Mouse (Mus musculus) hindbrain, embryonic 14.5 days (tissue): Measurements from ENCODE around the gene Stx7. TPM values are rescaled to one million over a fixed set of nuclear protein-coding genes. Genes with fewer than 3 reads are reported as not detected.
"Not testable (repeated sequence)": the region's sequence is repeated elsewhere in the genome, so short reads cannot be mapped to it uniquely, and the experiment has no call there.

Source experiments
- ATAC-seq: fragments of 200-750 bp; cut with Nextera tagmentation; 2 replicates; pipeline ENCODE4 v1.8.0; 2017; ENCODE audit warnings: moderate number of reproducible peaks, mild to moderate bottlenecking, moderate TSS enrichment, moderate library complexity; ENCODE audit not compliant: low FRiP score
- DNase-seq: peaks from one replicate; pipeline ENCODE4 v3.0.0-alpha.2; 2015; ENCODE audit warnings: low spot score
- H3K27ac ChIP-seq: fragments of 300-500 bp; sonication (generic); 2 replicates; pipeline ENCODE4 v1.5.1; 2014; ENCODE audit warnings: mild to moderate bottlenecking, moderate library complexity
- H3K27me3 ChIP-seq: fragments of 300-500 bp; sonication (generic); 2 replicates; pipeline ENCODE4 v1.6.1; 2014; ENCODE audit warnings: mild to moderate bottlenecking, low read length, mixed read lengths; ENCODE audit not compliant: control insufficient read depth, insufficient read depth
- H3K36me3 ChIP-seq: fragments of 300-500 bp; sonication (generic); replicated peaks from 2 replicates; pipeline ENCODE4 v1.6.1; 2014; ENCODE audit not compliant: control insufficient read depth, insufficient read depth
- H3K4me1 ChIP-seq: fragments of 300-500 bp; sonication (generic); replicated peaks from 2 replicates; pipeline ENCODE4 v1.6.1; 2014; ENCODE audit warnings: antibody characterized with exemption, low read length, mixed read lengths; ENCODE audit not compliant: control insufficient read depth, insufficient read depth
- H3K4me2 ChIP-seq: fragments of 300-500 bp; sonication (generic); replicated peaks from 2 replicates; pipeline ENCODE4 v1.6.1; 2014; ENCODE audit warnings: mild to moderate bottlenecking, moderate library complexity
- H3K4me3 ChIP-seq: fragments of 300-500 bp; sonication (generic); replicated peaks from 2 replicates; pipeline ENCODE4 v1.5.1; 2014; ENCODE audit warnings: mild to moderate bottlenecking, low read length
- H3K9ac ChIP-seq: fragments of 300-500 bp; sonication (generic); 2 replicates; pipeline ENCODE4 v1.6.1; 2014
- H3K9me3 ChIP-seq: fragments of 300-500 bp; sonication (generic); 2 replicates; pipeline ENCODE4 v1.6.1; 2016; ENCODE audit warnings: low read length; ENCODE audit not compliant: control insufficient read depth
- WGBS: fragments of 180-500 bp; shearing (Covaris S2); extraction: QIAGEN DNeasy Blood & Tissue Kit; methylation state at CpG from one replicate; pipeline ENCODE4 v1.1.7; 2014; 5-methylcytosine and 5-hydroxymethylcytosine counted together
- polyA plus RNA-seq: library from polyadenylated mRNA; unstranded; fragments of >200 nt; fragmentation: Nextera tagmentation; extraction: Ambion mirVana; gene quantifications from 2 replicates; pipeline ENCODE4 v1.2.1, GENCODE M21; 2014

Stx7 gene
- 355 and 384 TPM in 2 replicates for polyA plus RNA-seq

- no peaks in the 10 kb centered on the region for H3K27me3 ChIP-seq
- H3K27ac ChIP-seq = peak within 1 kb of the TSS; percentile 83
- DNase-seq (peak; percentile 92), ATAC-seq (peak; percentile 98)
- 0 out of 2 replicates have a peak, but pooled peaks cover 6% of the 10 kb centered on the region for H3K36me3 ChIP-seq
- H3K4me1 ChIP-seq = peaks cover 24% of the 10 kb centered on the region
- H3K4me2 ChIP-seq = peak within 1 kb of the TSS; percentile 70
- peak within 1 kb of the TSS; percentile 93 for H3K4me3 ChIP-seq
- peak within 1 kb of the TSS; percentile 92 for H3K9ac ChIP-seq
- under 1% methylated on average over 42 of the region's 45 CpGs for WGBS
- H3K9me3 ChIP-seq = no peaks in the 10 kb centered on the region
Measured at GRCm38 (mm10) chr10:24149135-24149781, at the start of gene Stx7. Gene Stx7 (plus strand): TSS chr10:24149302.

- ATAC-seq, H3K4me3 ChIP-seq, DNase-seq, H3K9me3 ChIP-seq, H3K27me3 ChIP-seq, H3K4me2 ChIP-seq, H3K36me3 ChIP-seq, H3K27ac ChIP-seq, H3K9ac ChIP-seq, H3K4me1 ChIP-seq: not testable (repeated sequence)
- 91% methylated on average over 1 of the region's 3 CpGs for WGBS
Measured at GRCm38 (mm10) chr10:24101812-24102211, 47.3 kb upstream of the Stx7 start, which contains the start of gene Taar8c. Gene Taar8c (minus strand): TSS chr10:24101912.

- WGBS = 48% methylated on average over 1 of the region's 1 CpGs
Measured at GRCm38 (mm10) chr10:24103299-24103698, 45.8 kb upstream of the Stx7 start.

GRCm38 (mm10) chr10:24107747-24108146 is 41.4 kb upstream of the Stx7 start:
- H3K27me3 ChIP-seq = no peaks in the 10 kb centered on the region
- DNase-seq (no peak), ATAC-seq (no peak)
- H3K36me3 ChIP-seq = no peaks in the 10 kb centered on the region
- no peak overlapping the region for H3K4me3 ChIP-seq
- H3K9me3 ChIP-seq = no peaks in the 10 kb centered on the region
- H3K9ac ChIP-seq = no peak overlapping the region
- no peaks in the 10 kb centered on the region for H3K4me1 ChIP-seq
- no peak overlapping the region for H3K4me2 ChIP-seq
- H3K27ac ChIP-seq = no peak overlapping the region
- 67% methylated on average over 5 of the region's 5 CpGs for WGBS

More at GRCm38 (mm10) chr10:24103299-24103698, 45.8 kb upstream of the Stx7 start:
- H3K9me3 ChIP-seq, DNase-seq, ATAC-seq, H3K9ac ChIP-seq, H3K36me3 ChIP-seq, H3K4me2 ChIP-seq, H3K27me3 ChIP-seq, H3K4me3 ChIP-seq, H3K27ac ChIP-seq, H3K4me1 ChIP-seq: not testable (repeated sequence)

- ATAC-seq (no peak), DNase-seq (no peak)
Measured at GRCm38 (mm10) chr10:24108236-24108635, 40.9 kb upstream of the Stx7 start.

GRCm38 (mm10) chr10:24109434-24109833 is 39.7 kb upstream of the Stx7 start, which contains the start of gene Taar9:
Gene Taar9 (minus strand): TSS chr10:24109534.
- not testable (repeated sequence) for H3K27ac ChIP-seq, H3K36me3 ChIP-seq, ATAC-seq, H3K4me3 ChIP-seq, DNase-seq, H3K4me2 ChIP-seq, H3K9ac ChIP-seq, H3K27me3 ChIP-seq, H3K4me1 ChIP-seq, H3K9me3 ChIP-seq
- 87% methylated on average over 8 of the region's 8 CpGs for WGBS

More at GRCm38 (mm10) chr10:24108236-24108635, 40.9 kb upstream of the Stx7 start:
- H3K36me3 ChIP-seq = no peaks in the 10 kb centered on the region
- no peak overlapping the region for H3K4me3 ChIP-seq
- 62% methylated on average over 3 of the region's 3 CpGs for WGBS
- no peaks in the 10 kb centered on the region for H3K9me3 ChIP-seq
- H3K27me3 ChIP-seq = no peaks in the 10 kb centered on the region
- no peaks in the 10 kb centered on the region for H3K4me1 ChIP-seq
- H3K9ac ChIP-seq = no peak overlapping the region
- no peak overlapping the region for H3K4me2 ChIP-seq
- no peak overlapping the region for H3K27ac ChIP-seq

- peak; percentile 79 for DNase-seq
- WGBS = 57% methylated on average over 6 of the region's 6 CpGs
Measured at GRCm38 (mm10) chr10:24111116-24111778, 37.9 kb upstream of the Stx7 start.

GRCm38 (mm10) chr10:24131451-24132262 is 17.4 kb upstream of the Stx7 start:
- no peak overlapping the region for H3K4me3 ChIP-seq
- WGBS = 31% methylated on average over 9 of the region's 9 CpGs
- no peaks in the 10 kb centered on the region for H3K9me3 ChIP-seq
- no peaks in the 10 kb centered on the region for H3K4me1 ChIP-seq
- peak overlapping the region; percentile 29; the same call in 1 of the 2 replicates for H3K4me2 ChIP-seq
- DNase-seq (peak; percentile 91), ATAC-seq (peak; percentile 86)
- no peaks in the 10 kb centered on the region for H3K27me3 ChIP-seq
- no peak overlapping the region for H3K9ac ChIP-seq
- H3K27ac ChIP-seq = no peak overlapping the region
- no peaks in the 10 kb centered on the region for H3K36me3 ChIP-seq

More at GRCm38 (mm10) chr10:24111116-24111778, 37.9 kb upstream of the Stx7 start:
- no peak; the same call in 1 of the 2 replicates for ATAC-seq
- H3K9ac ChIP-seq = no peak overlapping the region
- no peak overlapping the region for H3K4me3 ChIP-seq
- H3K4me2 ChIP-seq = no peak overlapping the region
- H3K27me3 ChIP-seq = no peaks in the 10 kb centered on the region
- no peaks in the 10 kb centered on the region for H3K36me3 ChIP-seq
- no peaks in the 10 kb centered on the region for H3K4me1 ChIP-seq
- H3K27ac ChIP-seq = no peak overlapping the region
- H3K9me3 ChIP-seq = no peaks in the 10 kb centered on the region

- Histone ChIP-seq H3K27me3 (no peaks in the 10 kb centered on the region), H3K4me1 (no peaks in the 10 kb centered on the region), H3K27ac (no peak overlapping the region), H3K9ac (no peak overlapping the region), H3K4me3 (no peak overlapping the region), H3K9me3 (no peaks in the 10 kb centered on the region), H3K36me3 (no peaks in the 10 kb centered on the region), H3K4me2 (no peak overlapping the region)
- no peak for DNase-seq
- WGBS = 16% methylated on average over 5 of the region's 5 CpGs
- ATAC-seq = no peak
Measured at GRCm38 (mm10) chr10:24132273-24132672, 16.8 kb upstream of the Stx7 start.
